Mouse (Mus musculus): ENCODE results near the gene Txnrd2. TPM values are rescaled to one million over a fixed set of nuclear protein-coding genes. Genes with fewer than 3 reads are reported as not detected.

Txnrd2 gene
- polyA plus RNA-seq, 1 experiment, result 7.1 TPM

DNA sequence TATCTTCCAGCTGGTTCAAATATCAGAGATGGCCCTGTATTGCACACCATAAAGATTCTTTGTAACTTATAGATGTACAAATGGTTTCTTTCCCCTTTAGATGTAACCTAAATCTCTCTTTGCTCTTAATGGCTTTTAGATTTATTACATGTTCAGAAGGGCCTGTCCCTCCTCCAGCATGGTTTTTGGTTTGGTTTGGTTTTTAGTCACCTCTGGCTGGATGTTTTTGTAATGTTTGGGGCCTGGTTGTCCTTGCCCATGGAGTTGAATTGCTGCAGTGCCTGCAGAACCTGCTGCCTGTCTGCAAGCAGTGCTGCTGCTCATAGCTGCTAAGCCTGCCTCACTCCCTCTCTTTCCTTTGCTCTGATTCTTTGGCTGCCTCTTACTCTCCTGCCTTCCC is 21.1 kb downstream of the Txnrd2 start:
- no peak overlapping the region for H3K27ac ChIP-seq (ENCODE audit: insufficient read depth, low read length)
- no peaks in the 10 kb centered on the region for H3K36me3 ChIP-seq (ENCODE audit: control insufficient read depth, insufficient read depth, low read length, poor library complexity, severe bottlenecking)

DNA sequence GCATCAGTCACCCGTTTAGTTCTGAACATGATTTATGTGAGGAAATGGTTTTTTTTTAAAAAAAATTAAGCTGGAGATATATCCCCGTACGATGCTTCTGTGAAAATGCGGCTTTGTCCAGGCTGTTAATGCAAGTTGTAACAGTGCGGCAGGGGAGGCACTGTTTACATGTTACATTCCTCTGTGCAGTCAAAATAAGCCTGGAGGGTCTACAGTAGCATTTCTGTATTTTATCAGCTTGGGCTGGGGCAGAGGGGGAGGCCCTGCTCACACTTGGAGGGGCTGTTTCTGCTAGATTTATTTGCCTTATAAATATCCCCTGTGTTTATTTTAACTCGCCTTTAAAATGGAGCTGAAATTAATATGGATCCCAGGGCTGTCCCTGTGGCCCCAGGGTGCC is 21.9 kb downstream of the Txnrd2 start:
- Histone ChIP-seq H3K4me1 (ENCODE audit: control insufficient read depth, insufficient read depth, low read length) (no peaks in the 10 kb centered on the region), H3K9ac (ENCODE audit: low read depth, poor library complexity, severe bottlenecking) (no peak overlapping the region), H3K4me3 (ENCODE audit: low read depth, low read length) (no peak overlapping the region), H3K27me3 (ENCODE audit: control insufficient read depth, insufficient read depth, low read length, poor library complexity, severe bottlenecking) (no peaks in the 10 kb centered on the region), H3K36me3 (ENCODE audit: control insufficient read depth, insufficient read depth, low read length, poor library complexity, severe bottlenecking) (no peaks in the 10 kb centered on the region), H3K27ac (ENCODE audit: insufficient read depth, low read length) (no peak overlapping the region), H3K9me3 (replicated peaks; ENCODE audit: control insufficient read depth, insufficient read depth, low read length, poor library complexity, severe bottlenecking) (no peaks in the 10 kb centered on the region)
- no peak for TF ChIP-seq POLR2A (IDR thresholded peaks at IDR 0.05; ENCODE audit: insufficient read depth, low read length)
- no peak for TF ChIP-seq CTCF (IDR thresholded peaks at IDR 0.05; ENCODE audit: low read depth, low read length)
- TF ChIP-seq EP300 (IDR thresholded peaks at IDR 0.05; ENCODE audit: insufficient read depth, low read depth, low read length), result no peak

More for the DNA sequence above, 21.1 kb downstream of the Txnrd2 start:
- H3K27me3 ChIP-seq (ENCODE audit: control insufficient read depth, insufficient read depth, low read length, poor library complexity, severe bottlenecking), result no peaks in the 10 kb centered on the region
- no peak overlapping the region for H3K4me3 ChIP-seq (ENCODE audit: low read depth, low read length)
- TF ChIP-seq EP300 (IDR thresholded peaks at IDR 0.05; ENCODE audit: insufficient read depth, low read depth, low read length) (no peak), POLR2A (IDR thresholded peaks at IDR 0.05; ENCODE audit: insufficient read depth, low read length) (no peak), CTCF (IDR thresholded peaks at IDR 0.05; ENCODE audit: low read depth, low read length) (no peak)
- no peak overlapping the region for H3K9ac ChIP-seq (ENCODE audit: low read depth, poor library complexity, severe bottlenecking)
- H3K4me1 ChIP-seq (ENCODE audit: control insufficient read depth, insufficient read depth, low read length), result no peaks in the 10 kb centered on the region
- H3K9me3 ChIP-seq (replicated peaks; ENCODE audit: control insufficient read depth, insufficient read depth, low read length, poor library complexity, severe bottlenecking), result no peaks in the 10 kb centered on the region

DNA sequence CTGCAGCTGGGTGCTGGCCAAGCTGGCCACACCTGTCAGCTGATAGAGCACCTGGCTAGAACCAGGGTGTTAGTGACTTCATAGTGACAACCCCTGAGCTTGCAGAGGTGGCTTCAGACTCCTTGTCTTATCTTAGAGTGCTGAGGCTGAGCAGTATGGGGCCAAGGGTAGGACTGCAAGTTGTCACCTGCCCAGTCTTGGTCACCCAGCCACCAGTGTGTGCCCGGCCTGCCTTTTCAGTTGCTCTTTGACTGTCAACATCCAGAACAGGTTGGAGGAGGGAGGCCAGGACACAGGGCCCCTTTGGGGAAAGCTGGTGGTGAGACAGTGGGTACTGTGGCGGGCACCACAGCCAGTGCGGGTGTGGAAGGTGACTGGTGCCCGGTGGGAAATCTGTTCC is 22.8 kb downstream of the Txnrd2 start:
- TF ChIP-seq POLR2A (IDR thresholded peaks at IDR 0.05; ENCODE audit: insufficient read depth, low read length) (no peak), EP300 (IDR thresholded peaks at IDR 0.05; ENCODE audit: insufficient read depth, low read depth, low read length) (no peak)
- Histone ChIP-seq H3K27ac (ENCODE audit: insufficient read depth, low read length) (no peak overlapping the region), H3K9ac (ENCODE audit: low read depth, poor library complexity, severe bottlenecking) (no peak overlapping the region), H3K4me3 (ENCODE audit: low read depth, low read length) (no peak overlapping the region), H3K27me3 (ENCODE audit: control insufficient read depth, insufficient read depth, low read length, poor library complexity, severe bottlenecking) (no peaks in the 10 kb centered on the region), H3K36me3 (ENCODE audit: control insufficient read depth, insufficient read depth, low read length, poor library complexity, severe bottlenecking) (no peaks in the 10 kb centered on the region), H3K4me1 (ENCODE audit: control insufficient read depth, insufficient read depth, low read length) (no peaks in the 10 kb centered on the region), H3K9me3 (replicated peaks; ENCODE audit: control insufficient read depth, insufficient read depth, low read length, poor library complexity, severe bottlenecking) (no peaks in the 10 kb centered on the region)

DNA sequence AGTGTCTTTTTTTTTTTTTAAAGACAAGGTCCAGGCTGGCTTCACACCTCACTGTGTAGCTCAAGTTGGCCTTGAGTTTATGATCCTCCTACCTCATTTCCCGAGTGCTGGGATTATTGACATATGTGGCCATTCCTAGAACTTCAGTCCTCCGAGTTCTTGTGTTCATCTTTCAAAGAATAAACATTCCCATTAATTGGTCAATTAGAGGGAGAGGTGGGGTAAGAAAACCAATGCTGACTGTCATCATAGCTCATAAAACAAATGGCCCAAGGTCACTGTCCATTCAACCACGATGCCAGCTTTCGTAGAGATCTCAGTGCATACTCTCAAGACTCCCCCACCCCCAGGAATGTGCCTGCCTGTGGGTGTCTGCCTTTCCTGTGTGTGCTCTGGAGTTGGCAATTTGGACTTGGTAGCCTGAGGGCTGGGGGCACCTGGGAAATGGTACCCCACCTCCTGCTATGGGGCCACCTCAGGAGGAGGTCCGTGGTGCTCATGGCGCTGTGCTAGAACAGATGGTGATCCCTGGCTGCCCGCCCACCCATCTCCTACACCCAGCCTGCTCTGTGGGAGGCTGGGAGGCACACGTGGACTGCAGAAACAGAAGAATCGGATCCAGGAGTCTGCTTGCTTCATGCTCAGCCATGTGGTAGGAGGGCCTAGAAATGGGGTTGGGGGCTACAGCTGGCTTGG is 25.4 kb downstream of the Txnrd2 start:
- no peak overlapping the region for H3K4me3 ChIP-seq (ENCODE audit: low read depth, low read length)
- H3K27me3 ChIP-seq (ENCODE audit: control insufficient read depth, insufficient read depth, low read length, poor library complexity, severe bottlenecking), result no peaks in the 10 kb centered on the region
- H3K9ac ChIP-seq (ENCODE audit: low read depth, poor library complexity, severe bottlenecking), result no peak overlapping the region
- no peaks in the 10 kb centered on the region for H3K9me3 ChIP-seq (replicated peaks; ENCODE audit: control insufficient read depth, insufficient read depth, low read length, poor library complexity, severe bottlenecking)
- no peak for TF ChIP-seq POLR2A (IDR thresholded peaks at IDR 0.05; ENCODE audit: insufficient read depth, low read length)
- no peaks in the 10 kb centered on the region for H3K4me1 ChIP-seq (ENCODE audit: control insufficient read depth, insufficient read depth, low read length)
- no peak overlapping the region for H3K27ac ChIP-seq (ENCODE audit: insufficient read depth, low read length)
- H3K36me3 ChIP-seq (ENCODE audit: control insufficient read depth, insufficient read depth, low read length, poor library complexity, severe bottlenecking), result no peaks in the 10 kb centered on the region

- H3K9me3 ChIP-seq (replicated peaks; ENCODE audit: control insufficient read depth, insufficient read depth, low read length, poor library complexity, severe bottlenecking), result no peaks in the 10 kb centered on the region
- TF ChIP-seq EP300 (IDR thresholded peaks at IDR 0.05; ENCODE audit: insufficient read depth, low read depth, low read length) (no peak), CTCF (IDR thresholded peaks at IDR 0.05; ENCODE audit: low read depth, low read length) (no peak), POLR2A (IDR thresholded peaks at IDR 0.05; ENCODE audit: insufficient read depth, low read length) (no peak)
- H3K36me3 ChIP-seq (ENCODE audit: control insufficient read depth, insufficient read depth, low read length, poor library complexity, severe bottlenecking), result no peaks in the 10 kb centered on the region
- no peak overlapping the region for H3K9ac ChIP-seq (ENCODE audit: low read depth, poor library complexity, severe bottlenecking)
- no peak overlapping the region for H3K27ac ChIP-seq (ENCODE audit: insufficient read depth, low read length)
- H3K27me3 ChIP-seq (ENCODE audit: control insufficient read depth, insufficient read depth, low read length, poor library complexity, severe bottlenecking), result no peaks in the 10 kb centered on the region
- H3K4me1 ChIP-seq (ENCODE audit: control insufficient read depth, insufficient read depth, low read length), result no peaks in the 10 kb centered on the region
- H3K4me3 ChIP-seq (ENCODE audit: low read depth, low read length), result no peak overlapping the region
Observed at GRCm38 (mm10) chr16:18452361-18452862, 26.2 kb downstream of the Txnrd2 start.

GRCm38 (mm10) chr16:18453846-18454245 is 27.7 kb downstream of the Txnrd2 start:
- Histone ChIP-seq H3K27ac (ENCODE audit: insufficient read depth, low read length) (no peak overlapping the region), H3K27me3 (ENCODE audit: control insufficient read depth, insufficient read depth, low read length, poor library complexity, severe bottlenecking) (no peaks in the 10 kb centered on the region), H3K4me3 (ENCODE audit: low read depth, low read length) (no peak overlapping the region), H3K9ac (ENCODE audit: low read depth, poor library complexity, severe bottlenecking) (no peak overlapping the region), H3K36me3 (ENCODE audit: control insufficient read depth, insufficient read depth, low read length, poor library complexity, severe bottlenecking) (no peaks in the 10 kb centered on the region), H3K9me3 (replicated peaks; ENCODE audit: control insufficient read depth, insufficient read depth, low read length, poor library complexity, severe bottlenecking) (no peaks in the 10 kb centered on the region), H3K4me1 (ENCODE audit: control insufficient read depth, insufficient read depth, low read length) (no peaks in the 10 kb centered on the region)
- TF ChIP-seq CTCF (IDR thresholded peaks at IDR 0.05; ENCODE audit: low read depth, low read length) (no peak), EP300 (IDR thresholded peaks at IDR 0.05; ENCODE audit: insufficient read depth, low read depth, low read length) (no peak), POLR2A (IDR thresholded peaks at IDR 0.05; ENCODE audit: insufficient read depth, low read length) (no peak)
